Mouse (Mus musculus) G1E (cell line): ENCODE measurements around the gene Plekhh2. TPM values are rescaled to one million over a fixed set of nuclear protein-coding genes. Genes with fewer than 3 reads are reported as not detected.

ENCODE experiments used
- ATAC-seq: 2 replicates; pipeline ENCODE4 v1.8.0; 2016; ENCODE audit warnings: mild to moderate bottlenecking; ENCODE audit not compliant: insufficient number of reproducible peaks, poor library complexity, low FRiP score, severe bottlenecking; ENCODE audit errors: extremely low read depth
- DNase-seq: peaks from one replicate; pipeline ENCODE4 v3.0.0; 2012; ENCODE audit warnings: low spot score
- H3K27me3 ChIP-seq: 2 replicates; pipeline ENCODE4 v1.6.1; 2012; ENCODE audit warnings: mild to moderate bottlenecking, low read length, inconsistent platforms; ENCODE audit not compliant: insufficient read depth
- H3K36me3 ChIP-seq: replicated peaks from 2 replicates; pipeline ENCODE3; 2012; ENCODE audit warnings: mild to moderate bottlenecking, inconsistent platforms
- H3K4me1 ChIP-seq: 2 replicates; pipeline ENCODE4 v1.6.1; 2012; ENCODE audit warnings: low read depth, low read length, inconsistent platforms, mixed read lengths; ENCODE audit not compliant: insufficient read depth
- H3K4me3 ChIP-seq: 2 replicates; pipeline ENCODE4 v1.5.1; 2012; ENCODE audit warnings: low read depth, mild to moderate bottlenecking, inconsistent platforms, low read length, moderate library complexity, mixed read lengths
- H3K9me3 ChIP-seq: replicated peaks from 2 replicates; pipeline ENCODE4 v1.6.1; 2012; ENCODE audit warnings: inconsistent platforms
- CTCF ChIP-seq: IDR thresholded peaks from 2 replicates; pipeline ENCODE4 v1.5.1; 2012; ENCODE audit warnings: low read depth, low read length, inconsistent platforms, mixed read lengths
- GATA1 ChIP-seq: IDR thresholded peaks from 2 replicates; pipeline ENCODE4 v1.6.1; 2012; ENCODE audit warnings: borderline replicate concordance, low read length, inconsistent platforms, mixed read lengths
- GATA2 ChIP-seq: IDR thresholded peaks from 2 replicates; pipeline ENCODE4 v1.6.1; 2012; ENCODE audit warnings: low read depth, low read length, inconsistent platforms, borderline replicate concordance
- TAL1 ChIP-seq: conservative IDR thresholded peaks from 2 replicates; pipeline ENCODE4 v1.6.1; 2012; ENCODE audit warnings: low read depth, low read length, inconsistent platforms, mixed read lengths
- polyA plus RNA-seq: library from polyadenylated mRNA; stranded (reverse); fragments of >175 nt; gene quantifications from 2 replicates; pipeline ENCODE4 v1.2.3, GENCODE M21; 2012
- total RNA-seq, 2 experiments: library from RNA; stranded (forward) in 1 of 2; stranded (reverse) in 1 of 2; fragments of 200-1000 nt in 1 of 2; fragments of >200 nt in 1 of 2; fragmentation: Nextera tagmentation in 1 of 2; gene quantifications; 2 replicates each; pipeline ENCODE4 v1.2.3; 2014 to 2017

Gene Plekhh2
- total and polyA plus RNA-seq, 3 experiments: 0.01 to 0.49 TPM; not detected in 1

- ATAC-seq: no peak
- no peak for TF ChIP-seq GATA1
Measured at GRCm38 (mm10) chr17:84665691-84666090, 154.0 kb downstream of the Plekhh2 start.

GRCm38 (mm10) chr17:84667848-84668247, 156.2 kb downstream of the Plekhh2 start:
- no peak for ATAC-seq
- no peaks in the 10 kb centered on the region for H3K4me1 ChIP-seq
- H3K4me3 ChIP-seq: no peak overlapping the region
- H3K27me3 ChIP-seq: no peaks in the 10 kb centered on the region; the same call in 1 of the 2 replicates
- 0 out of 2 replicates have a peak, but pooled peaks cover 2% of the 10 kb centered on the region for H3K9me3 ChIP-seq
- TF ChIP-seq GATA1: no peak
- TF ChIP-seq GATA2: no peak
- TF ChIP-seq CTCF: no peak
- TF ChIP-seq TAL1: no peak
- no peaks in the 10 kb centered on the region for H3K36me3 ChIP-seq
- DNase-seq: no peak

More at GRCm38 (mm10) chr17:84665691-84666090, 154.0 kb downstream of the Plekhh2 start:
- Histone ChIP-seq H3K4me3 (no peak overlapping the region), H3K9me3 (0 out of 2 replicates have a peak, but pooled peaks cover 2% of the 10 kb centered on the region), H3K36me3 (no peaks in the 10 kb centered on the region), H3K27me3 (no peaks in the 10 kb centered on the region; the same call in 1 of the 2 replicates), H3K4me1 (no peaks in the 10 kb centered on the region)
- no peak for DNase-seq

Other genes with a start within 250 kb of the Plekhh2 start
- gene Thada, start 45.7 kb upstream of the Plekhh2 start, total RNA-seq (2014; fragmentation: Nextera tagmentation): 47.7 and 55.2 TPM in 2 replicates
- 28.1 and 28.9 TPM in 2 replicates for gene Thada, start 45.7 kb upstream of the Plekhh2 start, total RNA-seq (2017)
- gene Thada, start 45.7 kb upstream of the Plekhh2 start, polyA plus RNA-seq: 2.2 and 2.8 TPM in 2 replicates
- not detected in 2 replicates for gene Dync2li1, start 114.6 kb downstream of the Plekhh2 start, total RNA-seq (2014; fragmentation: Nextera tagmentation)
- not detected in 2 replicates for gene Dync2li1, start 114.6 kb downstream of the Plekhh2 start, total RNA-seq (2017)
- not detected in 2 replicates for gene Dync2li1, start 114.6 kb downstream of the Plekhh2 start, polyA plus RNA-seq
- gene Abcg8, start 164.4 kb downstream of the Plekhh2 start, total RNA-seq (2014; fragmentation: Nextera tagmentation): not detected in 2 replicates
- 0.05 and 0.12 TPM in 2 replicates for gene Abcg8, start 164.4 kb downstream of the Plekhh2 start, total RNA-seq (2017)
- gene Abcg8, start 164.4 kb downstream of the Plekhh2 start, polyA plus RNA-seq: not detected in 2 replicates
- gene Abcg5, start 171.1 kb downstream of the Plekhh2 start, total RNA-seq (2014; fragmentation: Nextera tagmentation): not detected in 2 replicates
- 0.16 TPM in 1 of 2 replicates, not detected in the other for gene Abcg5, start 171.1 kb downstream of the Plekhh2 start, total RNA-seq (2017)
- gene Abcg5, start 171.1 kb downstream of the Plekhh2 start, polyA plus RNA-seq: not detected in 2 replicates